Mouse (Mus musculus): ENCODE results near the gene Cdc14b.

Cdc14b gene

GRCm38 (mm10) chr13:64180300-64180699, 94.8 kb downstream of the Cdc14b start:
- in situ Hi-C loops (cut with MboI, MseI): no loop called here

GRCm38 (mm10) chr13:64178746-64179652, 96.1 kb downstream of the Cdc14b start:
- in situ Hi-C loops (cut with MboI, MseI): loop anchor here (5.0 to 10.0 kb wide), 2 partner anchors 53 to 126 kb away; no protein-coding TSS in a partner anchor

GRCm38 (mm10) chr13:64178000-64178399, 97.1 kb downstream of the Cdc14b start:
- in situ Hi-C loops (cut with MboI, MseI): loop anchor here (5.0 to 10.0 kb wide), 2 partner anchors 54 to 127 kb away; no protein-coding TSS in a partner anchor

GRCm38 (mm10) chr13:64169746-64170145, 105.3 kb downstream of the Cdc14b start:
- in situ Hi-C loops (cut with MboI, MseI): loop anchor here (10.0 kb wide), 2 partner anchors 135 to 265 kb away; partner anchors contain the start of gene Cdk20

- in situ Hi-C loops (cut with MboI, MseI): loop anchor here (5.0 to 10.0 kb wide), 2 partner anchors 84 to 272 kb away; partner anchors contain the start of gene Cdk20
These were observed 111.9 kb downstream of the Cdc14b start for GRCm38 (mm10) chr13:64163147-64163715.

GRCm38 (mm10) chr13:64162626-64163025, 112.5 kb downstream of the Cdc14b start:
- in situ Hi-C loops (cut with MboI, MseI): loop anchor here (5.0 to 10.0 kb wide), 2 partner anchors 85 to 272 kb away; partner anchors contain the start of gene Cdk20

- in situ Hi-C loops (cut with MboI, MseI): loop anchor here (5.0 to 10.0 kb wide), 2 partner anchors 85 to 273 kb away; partner anchors contain the start of gene Cdk20
These were observed 113.0 kb downstream of the Cdc14b start for GRCm38 (mm10) chr13:64161916-64162611.

- in situ Hi-C loops (cut with MboI, MseI): loop anchor here (5.0 to 10.0 kb wide), 2 partner anchors 86 to 273 kb away; partner anchors contain the start of gene Cdk20
These were observed 113.6 kb downstream of the Cdc14b start, which contains the start of gene Habp4 for GRCm38 (mm10) chr13:64161548-64161915. TSS of gene Habp4 (plus strand) at chr13:64161824.

- in situ Hi-C loops (cut with MboI, MseI): no loop called here
These were observed 118.1 kb downstream of the Cdc14b start for GRCm38 (mm10) chr13:64156966-64157365.

- in situ Hi-C loops (cut with MboI, MseI): no loop called here
These were observed 119.9 kb downstream of the Cdc14b start for GRCm38 (mm10) chr13:64155171-64155571.

- in situ Hi-C loops (cut with MboI, MseI): no loop called here
These were observed 120.4 kb downstream of the Cdc14b start for GRCm38 (mm10) chr13:64154651-64155050.

- in situ Hi-C loops (cut with MboI, MseI): no loop called here
These were observed 121.3 kb downstream of the Cdc14b start for GRCm38 (mm10) chr13:64153751-64154267.

GRCm38 (mm10) chr13:64153083-64153682, 121.9 kb downstream of the Cdc14b start, which contains the start of gene Zfp367:
TSS of gene Zfp367 (minus strand) at chr13:64153202.
- in situ Hi-C loops (cut with MboI, MseI): no loop called here

GRCm38 (mm10) chr13:64152671-64153082, 122.4 kb downstream of the Cdc14b start:
- in situ Hi-C loops (cut with MboI, MseI): no loop called here

- in situ Hi-C loops (cut with MboI, MseI): no loop called here
These were observed 122.8 kb downstream of the Cdc14b start for GRCm38 (mm10) chr13:64152241-64152669.

- in situ Hi-C loops (cut with MboI, MseI): no loop called here
These were observed 125.0 kb downstream of the Cdc14b start for GRCm38 (mm10) chr13:64150121-64150520.

All from regulatory T cell (primary cell).